Mouse (Mus musculus) kidney, embryonic 16.5 days (tissue): ENCODE results near the gene Gm4881. TPM values are rescaled to one million over a fixed set of nuclear protein-coding genes. Genes with fewer than 3 reads are reported as not detected.

Source experiments
- ATAC-seq: fragments of 200-750 bp; cut with Nextera tagmentation; 2 replicates; pipeline ENCODE4 v1.8.0; 2017; ENCODE audit warnings: moderate TSS enrichment; ENCODE audit not compliant: low FRiP score, low TSS enrichment
- H3K27ac ChIP-seq: fragments of 300-500 bp; sonication (generic); 2 replicates; pipeline ENCODE4 v1.5.1; 2014; ENCODE audit warnings: low read length
- H3K27me3 ChIP-seq: fragments of 300-500 bp; sonication (generic); 2 replicates; pipeline ENCODE4 v1.6.1; 2014; ENCODE audit warnings: low read length, control low read depth, mixed read lengths; ENCODE audit not compliant: insufficient read depth
- H3K36me3 ChIP-seq: fragments of 300-500 bp; sonication (generic); 2 replicates; pipeline ENCODE4 v1.6.1; 2014; ENCODE audit warnings: low read length, control low read depth, mixed read lengths; ENCODE audit not compliant: insufficient read depth
- H3K4me1 ChIP-seq: fragments of 300-500 bp; sonication (generic); 2 replicates; pipeline ENCODE4 v1.6.1; 2014; ENCODE audit warnings: low read length, control low read depth, mixed read lengths; ENCODE audit not compliant: insufficient read depth
- H3K4me2 ChIP-seq: fragments of 300-500 bp; sonication (generic); replicated peaks from 2 replicates; pipeline ENCODE4 v1.6.1; 2014; ENCODE audit warnings: low read depth, low read length
- H3K4me3 ChIP-seq: fragments of 300-500 bp; sonication (generic); 2 replicates; pipeline ENCODE4 v1.5.1; 2014; ENCODE audit warnings: mild to moderate bottlenecking, low read length
- H3K9ac ChIP-seq: fragments of 300-500 bp; sonication (generic); replicated peaks from 2 replicates; pipeline ENCODE4 v1.6.1; 2014; ENCODE audit warnings: low read length
- H3K9me3 ChIP-seq: fragments of 300-500 bp; sonication (generic); 2 replicates; pipeline ENCODE4 v1.6.1; 2016; ENCODE audit warnings: low read length, control low read depth
- WGBS: fragments of 180-500 bp; shearing (Covaris S2); extraction: QIAGEN DNeasy Blood & Tissue Kit; methylation state at CpG from one replicate; pipeline ENCODE4 v1.1.7; 2014; 5-methylcytosine and 5-hydroxymethylcytosine counted together
- polyA plus RNA-seq: library from polyadenylated mRNA; unstranded; fragments of >200 nt; fragmentation: Nextera tagmentation; extraction: Ambion mirVana; gene quantifications from 2 replicates; pipeline ENCODE4 v1.2.1, GENCODE M21; 2015

The Gm4881 gene
- polyA plus RNA-seq, 1 experiment from 2014 or later, result not detected

GRCm38 (mm10) chr7:24964288-24964687, 20.0 kb upstream of the Gm4881 start:
- H3K36me3 ChIP-seq, result no peaks in the 10 kb centered on the region
- no peaks in the 10 kb centered on the region for H3K9me3 ChIP-seq
- H3K4me3 ChIP-seq, result no peak overlapping the region
- H3K27me3 ChIP-seq, result no peaks in the 10 kb centered on the region
- no peak overlapping the region for H3K4me2 ChIP-seq
- 70% methylated on average over 2 of the region's 2 CpGs for WGBS
- ATAC-seq, result no peak
- no peak overlapping the region for H3K9ac ChIP-seq
- H3K4me1 ChIP-seq, result 0 out of 2 replicates have a peak, but pooled peaks cover 2% of the 10 kb centered on the region
- H3K27ac ChIP-seq, result no peak overlapping the region

- Histone ChIP-seq H3K27me3 (peaks cover 67% of the 10 kb centered on the region), H3K4me1 (peaks cover 11% of the 10 kb centered on the region; the same call in 1 of the 2 replicates), H3K4me2 (peak overlapping the region; percentile 72), H3K27ac (no peak overlapping the region), H3K4me3 (peak overlapping the region; percentile 50), H3K36me3 (no peaks in the 10 kb centered on the region), H3K9me3 (no peaks in the 10 kb centered on the region), H3K9ac (no peak overlapping the region; the same call in 1 of the 2 replicates)
- WGBS, result 3% methylated on average over 31 of the region's 33 CpGs
- ATAC-seq, result no peak
Measured at GRCm38 (mm10) chr7:24955226-24955625, 10.9 kb upstream of the Gm4881 start.

- H3K9ac ChIP-seq, result peak overlapping the region; percentile 65
- ATAC-seq, result peak; percentile 36
- peak overlapping the region; percentile 72 for H3K4me2 ChIP-seq
- H3K4me3 ChIP-seq, result peak overlapping the region; percentile 50
- WGBS, result 2% methylated on average over 30 of the region's 30 CpGs
- H3K9me3 ChIP-seq, result no peaks in the 10 kb centered on the region
- H3K4me1 ChIP-seq, result peaks cover 11% of the 10 kb centered on the region; the same call in 1 of the 2 replicates
- no peaks in the 10 kb centered on the region for H3K36me3 ChIP-seq
- peaks cover 75% of the 10 kb centered on the region for H3K27me3 ChIP-seq
- no peak overlapping the region for H3K27ac ChIP-seq
Measured at GRCm38 (mm10) chr7:24954450-24954849, 10.2 kb upstream of the Gm4881 start.

- no peak; the same call in 1 of the 2 replicates for ATAC-seq
Measured at GRCm38 (mm10) chr7:24953966-24954365, 9.7 kb upstream of the Gm4881 start.

GRCm38 (mm10) chr7:24949958-24950623, 5.8 kb upstream of the Gm4881 start:
- Histone ChIP-seq H3K27me3 (peaks cover 99% of the 10 kb centered on the region), H3K9me3 (no peaks in the 10 kb centered on the region), H3K4me1 (peaks cover 11% of the 10 kb centered on the region; the same call in 1 of the 2 replicates), H3K4me2 (no peak overlapping the region), H3K4me3 (no peak overlapping the region), H3K27ac (no peak overlapping the region), H3K36me3 (no peaks in the 10 kb centered on the region), H3K9ac (no peak overlapping the region)
- ATAC-seq, result peak; percentile 60
- WGBS, result 0% methylated on average over 8 of the region's 8 CpGs

More at GRCm38 (mm10) chr7:24953966-24954365, 9.7 kb upstream of the Gm4881 start:
- Histone ChIP-seq H3K9me3 (no peaks in the 10 kb centered on the region), H3K4me3 (peak overlapping the region; percentile 50), H3K9ac (peak overlapping the region; percentile 65), H3K4me1 (peaks cover 11% of the 10 kb centered on the region; the same call in 1 of the 2 replicates), H3K27me3 (peaks cover 80% of the 10 kb centered on the region), H3K27ac (no peak overlapping the region), H3K36me3 (no peaks in the 10 kb centered on the region), H3K4me2 (peak overlapping the region; percentile 72)
- 2% methylated on average over 24 of the region's 24 CpGs for WGBS

- H3K9ac ChIP-seq, result no peak overlapping the region
- no peak for ATAC-seq
- H3K27me3 ChIP-seq, result peaks cover 100% of the 10 kb centered on the region
- H3K4me3 ChIP-seq, result no peak overlapping the region
- H3K9me3 ChIP-seq, result no peaks in the 10 kb centered on the region
- H3K36me3 ChIP-seq, result no peaks in the 10 kb centered on the region
- WGBS, result 1% methylated on average over 24 of the region's 29 CpGs
- no peak overlapping the region for H3K27ac ChIP-seq
- no peak overlapping the region for H3K4me2 ChIP-seq
- peaks cover 9% of the 10 kb centered on the region for H3K4me1 ChIP-seq
Measured at GRCm38 (mm10) chr7:24948774-24949173, 4.5 kb upstream of the Gm4881 start.

GRCm38 (mm10) chr7:24947316-24948048, 3.2 kb upstream of the Gm4881 start:
- WGBS, result 3% methylated on average over 7 of the region's 7 CpGs

GRCm38 (mm10) chr7:24943641-24944040, 653 bp downstream of the Gm4881 start:
- H3K4me3 ChIP-seq, result no peak overlapping the region
- peaks cover 9% of the 10 kb centered on the region for H3K4me1 ChIP-seq
- no peak for ATAC-seq
- H3K27me3 ChIP-seq, result peaks cover 83% of the 10 kb centered on the region
- H3K36me3 ChIP-seq, result no peaks in the 10 kb centered on the region
- H3K9ac ChIP-seq, result no peak overlapping the region
- WGBS, result 3% methylated on average over 6 of the region's 6 CpGs
- H3K4me2 ChIP-seq, result no peak overlapping the region
- H3K9me3 ChIP-seq, result no peaks in the 10 kb centered on the region
- H3K27ac ChIP-seq, result no peak overlapping the region

More at GRCm38 (mm10) chr7:24947316-24948048, 3.2 kb upstream of the Gm4881 start:
- no peak overlapping the region for H3K27ac ChIP-seq
- ATAC-seq, result no peak
- no peak overlapping the region for H3K4me3 ChIP-seq
- peaks cover 100% of the 10 kb centered on the region for H3K27me3 ChIP-seq
- H3K9ac ChIP-seq, result no peak overlapping the region
- no peaks in the 10 kb centered on the region for H3K9me3 ChIP-seq
- H3K4me1 ChIP-seq, result peaks cover 9% of the 10 kb centered on the region
- no peak overlapping the region for H3K4me2 ChIP-seq
- H3K36me3 ChIP-seq, result no peaks in the 10 kb centered on the region

- WGBS, result 0% methylated on average over 13 of the region's 15 CpGs
- Histone ChIP-seq H3K27ac (no peak overlapping the region), H3K4me3 (no peak overlapping the region), H3K9ac (no peak overlapping the region), H3K9me3 (no peaks in the 10 kb centered on the region), H3K36me3 (peaks cover 11% of the 10 kb centered on the region), H3K4me1 (peaks cover 6% of the 10 kb centered on the region; the same call in 1 of the 2 replicates), H3K27me3 (peaks cover 80% of the 10 kb centered on the region), H3K4me2 (no peak overlapping the region)
- ATAC-seq, result no peak; the same call in 1 of the 2 replicates
Measured at GRCm38 (mm10) chr7:24931651-24932050, 12.6 kb downstream of the Gm4881 start.
